Mouse (Mus musculus): ENCODE data around the gene Tnip1.

DNA sequence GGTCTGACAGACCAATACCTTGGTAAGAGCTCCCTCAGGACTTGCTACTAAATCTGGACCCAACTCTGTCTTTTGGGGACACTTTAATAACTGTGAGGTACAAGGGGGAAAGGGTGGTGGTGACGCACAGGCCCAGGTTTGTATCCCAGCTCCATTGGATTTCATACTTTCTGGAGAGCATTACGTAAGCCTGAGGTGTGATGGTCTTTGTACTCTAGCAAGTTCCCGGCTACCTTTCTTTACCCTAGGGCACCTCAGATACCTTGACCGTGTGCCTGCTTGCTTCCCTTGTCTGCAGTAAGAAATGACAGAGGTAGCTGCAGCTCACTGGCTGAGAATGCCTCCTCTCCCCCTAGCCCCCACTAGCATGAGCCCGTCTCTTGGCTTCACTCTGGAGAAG is 55.5 kb downstream of the Tnip1 start:
- TF ChIP-seq UBTF (IDR thresholded peaks at IDR 0.05; ENCODE audit: low read depth, low read length) (no peak), RCOR1 (conservative IDR thresholded peaks at IDR 0.05; ENCODE audit: low read depth, low read length) (no peak), MYC (IDR thresholded peaks at IDR 0.05; ENCODE audit: low read depth, low read length) (no peak), POLR2A (IDR thresholded peaks at IDR 0.05; ENCODE audit: low read depth, low read length) (no peak), TCF12 (IDR thresholded peaks at IDR 0.05; ENCODE audit: low read depth, low read length) (no peak), PAX5 (IDR thresholded peaks at IDR 0.05; ENCODE audit: low read length) (no peak), NELFE (IDR thresholded peaks at IDR 0.05; ENCODE audit: low read depth, low read length) (no peak), MAX (IDR thresholded peaks at IDR 0.05; ENCODE audit: low read length) (no peak), CTCF (conservative IDR thresholded peaks at IDR 0.05 in 1 of 2, IDR thresholded peaks at IDR 0.05 in 1 of 2; ENCODE audit: low read depth in 2 of 2, low read length in 2 of 2) (no peak)
